Mouse (Mus musculus): ENCODE measurements around the gene Zfp341. TPM values are rescaled to one million over a fixed set of nuclear protein-coding genes. Genes with fewer than 3 reads are reported as not detected.

The Zfp341 gene
- total RNA-seq, 2 experiments from 2014 or later, result 1.5 to 2.2 TPM

- no peak for ATAC-seq (ENCODE audit: poor library complexity, severe bottlenecking)
Observed at GRCm38 (mm10) chr2:154633039-154633742, 20.1 kb downstream of the Zfp341 start.

GRCm38 (mm10) chr2:154633876-154634644 is 21.0 kb downstream of the Zfp341 start:
- no peak for ATAC-seq (ENCODE audit: poor library complexity, severe bottlenecking)

DNA sequence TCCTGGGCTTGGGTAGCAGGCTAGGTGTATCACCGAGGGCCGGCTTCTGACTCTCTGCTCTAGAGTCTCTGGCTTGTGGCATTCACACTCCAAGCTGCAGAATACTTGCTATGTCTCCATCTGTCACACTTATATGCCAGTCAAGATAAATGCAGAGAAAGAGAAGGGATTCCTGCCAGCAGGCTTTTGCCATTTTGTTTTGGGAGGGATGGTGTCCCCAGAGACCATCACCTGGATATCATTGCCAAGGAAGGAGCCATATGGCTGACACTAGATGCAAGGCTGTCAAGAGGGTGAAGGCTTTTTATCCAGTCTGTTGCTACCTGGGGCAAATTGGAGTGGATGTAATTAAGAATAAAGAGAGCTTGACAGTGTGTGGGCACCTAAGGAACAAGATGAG is 22.7 kb downstream of the Zfp341 start:
- no peak for ATAC-seq (ENCODE audit: poor library complexity, severe bottlenecking)

DNA sequence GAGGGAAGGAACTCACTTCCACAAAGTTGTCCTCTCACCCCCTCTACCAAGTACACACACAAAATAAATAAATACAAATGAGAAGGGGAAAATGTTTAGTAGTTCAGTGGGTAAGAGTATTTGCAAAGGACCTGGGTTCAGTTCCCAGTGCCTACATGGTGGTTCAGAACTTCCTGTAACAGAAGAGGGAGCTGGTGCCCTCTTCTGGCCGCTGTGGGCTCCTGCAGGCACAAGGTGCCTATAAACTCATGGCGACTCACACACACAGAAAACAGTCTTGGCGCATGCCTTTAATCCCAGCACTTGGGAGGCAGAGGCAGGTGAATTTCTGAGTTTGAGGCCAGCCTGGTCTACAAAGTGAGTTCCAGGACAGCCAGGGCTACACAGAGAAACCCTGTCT is 25.4 kb downstream of the Zfp341 start:
- ATAC-seq (ENCODE audit: poor library complexity, severe bottlenecking), result no peak

DNA sequence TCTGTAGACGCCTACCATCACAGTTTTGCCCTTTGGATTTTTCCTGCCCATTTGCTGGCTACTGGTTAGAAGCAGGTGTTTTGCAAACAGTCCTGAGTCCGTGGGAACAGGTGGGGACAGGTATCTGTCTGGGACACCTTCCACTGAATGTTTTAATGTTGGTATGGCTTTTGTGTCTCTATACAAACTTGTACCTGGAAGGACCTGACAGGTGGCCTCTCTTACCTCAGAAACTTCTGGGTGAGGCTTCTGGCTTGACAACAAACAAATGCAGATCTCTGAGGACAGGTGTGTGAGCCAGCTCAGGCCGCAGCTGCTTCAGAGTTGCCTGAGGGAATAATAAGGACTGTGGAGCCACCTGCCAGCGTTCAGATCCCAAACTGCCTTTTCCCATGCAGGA is 26.0 kb downstream of the Zfp341 start:
- ATAC-seq (ENCODE audit: poor library complexity, severe bottlenecking), result no peak

DNA sequence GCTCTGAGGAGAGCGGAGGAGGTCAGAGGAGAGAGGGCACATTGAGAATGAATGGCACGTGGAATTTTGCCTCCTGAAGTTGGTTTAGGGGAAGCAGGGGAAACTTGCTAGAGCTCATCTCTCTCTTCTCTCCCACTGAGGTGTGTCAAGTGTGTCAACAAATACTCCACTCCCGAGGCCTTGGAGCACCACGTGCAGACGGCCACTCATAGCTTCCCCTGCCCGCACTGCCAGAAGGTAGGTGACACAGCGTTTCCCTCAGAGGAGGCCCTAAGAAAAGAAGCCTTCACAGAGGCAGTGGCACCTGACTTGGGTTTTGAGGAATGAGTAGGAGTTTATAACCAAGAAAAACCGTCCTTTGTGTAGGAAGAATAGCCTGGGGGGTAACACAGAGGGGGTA is 28.1 kb downstream of the Zfp341 start:
- ATAC-seq (ENCODE audit: poor library complexity, severe bottlenecking), result no peak

GRCm38 (mm10) chr2:154642005-154642459 is 28.9 kb downstream of the Zfp341 start:
- ATAC-seq (ENCODE audit: poor library complexity, severe bottlenecking), result no peak

DNA sequence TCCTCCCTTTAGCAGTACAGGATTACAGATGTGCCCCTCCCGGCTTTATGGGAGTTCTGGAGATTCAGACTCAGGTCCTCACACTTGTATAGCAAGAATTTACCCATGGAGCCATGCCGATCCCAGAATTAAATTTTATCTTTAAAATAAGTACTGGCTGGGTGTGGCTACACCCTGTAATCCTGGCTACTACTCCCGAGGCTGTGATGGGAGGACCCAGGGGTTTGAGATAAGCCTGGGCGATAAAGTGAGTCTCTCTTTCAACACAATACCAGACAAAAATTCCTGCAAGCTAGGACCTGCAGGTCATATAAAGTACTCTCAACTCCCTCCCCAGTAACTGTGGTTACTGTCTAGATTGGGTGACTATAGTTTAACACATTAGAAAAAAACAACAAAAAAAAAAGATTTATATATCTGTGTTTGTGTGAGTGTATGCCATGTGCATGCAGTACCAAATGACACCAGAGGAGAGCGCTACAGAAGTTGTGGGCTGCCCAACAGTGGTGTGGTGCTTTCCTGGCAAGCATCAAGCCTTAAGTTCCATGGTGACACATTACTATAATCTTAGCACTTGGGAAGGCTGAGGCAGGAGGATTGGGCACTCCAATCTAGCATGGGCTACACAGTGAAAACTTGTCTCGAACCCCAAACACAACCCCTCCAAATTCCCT is 29.8 kb downstream of the Zfp341 start:
- no peak for ATAC-seq (ENCODE audit: poor library complexity, severe bottlenecking)

GRCm38 (mm10) chr2:154646634-154647033 is 33.5 kb downstream of the Zfp341 start:
- ATAC-seq (ENCODE audit: poor library complexity, severe bottlenecking), result peak; percentile 57

DNA sequence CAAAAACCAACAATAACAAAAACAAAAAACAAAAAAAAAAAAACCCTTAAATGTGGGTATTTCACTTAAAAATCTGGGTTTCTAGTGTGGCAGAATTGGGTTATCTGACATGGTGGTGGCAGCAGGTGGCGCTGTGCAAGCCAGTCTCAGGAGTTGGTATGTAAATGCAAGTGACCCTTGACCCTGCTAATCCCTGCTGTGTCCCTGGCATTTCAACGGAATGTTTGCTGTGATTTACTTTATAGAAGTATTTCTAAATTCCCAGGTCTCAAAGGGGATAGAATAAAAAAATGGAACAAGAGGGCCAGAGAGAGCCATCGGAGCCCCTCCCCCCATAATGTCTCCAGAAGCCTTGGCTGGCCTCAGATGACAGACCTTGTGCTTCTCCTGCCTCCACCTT is 35.0 kb downstream of the Zfp341 start:
- peak; percentile 78 for ATAC-seq (ENCODE audit: poor library complexity, severe bottlenecking)

- ATAC-seq (ENCODE audit: poor library complexity, severe bottlenecking), result no peak
Observed at GRCm38 (mm10) chr2:154650404-154650803, 37.3 kb downstream of the Zfp341 start.

GRCm38 (mm10) chr2:154651363-154651762 is 38.3 kb downstream of the Zfp341 start, which contains the start of gene Chmp4b:
Gene Chmp4b (plus strand): TSS chr2:154651705.
- ATAC-seq (ENCODE audit: poor library complexity, severe bottlenecking), result no peak

DNA sequence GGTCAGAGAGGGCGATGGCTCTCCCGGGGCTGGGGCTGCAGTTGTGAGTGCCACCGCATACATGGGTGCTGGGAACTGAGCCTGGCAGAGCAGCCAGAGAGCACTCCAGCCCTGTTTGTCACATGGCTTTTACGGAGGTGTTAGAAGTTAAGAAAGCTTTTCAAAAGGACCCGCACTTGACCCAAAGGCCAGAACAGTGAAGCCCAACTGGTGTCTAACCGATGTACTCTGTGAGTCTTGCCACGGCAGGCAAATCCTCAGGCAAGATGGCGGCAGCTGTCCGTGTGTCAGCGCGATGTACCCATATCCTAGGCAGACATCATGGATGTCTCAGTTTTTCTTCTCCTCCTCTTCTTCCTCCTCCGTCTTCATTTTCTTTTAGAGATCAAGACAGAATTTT is 41.9 kb downstream of the Zfp341 start:
- ATAC-seq (ENCODE audit: poor library complexity, severe bottlenecking), result no peak

DNA sequence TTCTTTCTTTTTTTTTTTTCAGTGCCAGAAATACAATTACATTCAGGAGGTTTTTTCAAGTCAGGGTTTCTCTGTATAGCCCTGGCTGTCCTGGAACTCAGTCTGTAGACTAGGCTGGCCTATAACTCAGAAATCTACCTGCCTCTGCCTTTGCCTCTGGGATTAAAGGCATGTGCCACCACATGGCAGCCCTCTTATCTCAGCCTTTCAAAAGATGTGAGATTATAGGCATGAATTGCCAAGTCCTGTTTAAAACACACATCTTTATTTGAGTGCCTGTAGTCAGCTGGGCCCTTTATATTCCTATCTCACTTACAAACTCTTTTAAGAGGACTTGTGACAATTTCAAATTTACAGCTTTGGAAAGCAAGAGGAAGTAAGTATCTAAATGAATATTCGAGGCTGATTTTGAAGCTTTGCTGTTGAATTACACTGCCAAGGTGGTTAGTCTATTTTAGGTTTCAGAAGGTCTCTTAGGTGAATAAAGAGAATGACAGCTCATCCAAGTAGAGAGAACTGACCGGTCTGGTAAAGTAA is 42.8 kb downstream of the Zfp341 start:
- no peak for ATAC-seq (ENCODE audit: poor library complexity, severe bottlenecking)

- ATAC-seq (ENCODE audit: poor library complexity, severe bottlenecking), result peak; percentile 84
Observed at GRCm38 (mm10) chr2:154656710-154657485, 43.8 kb downstream of the Zfp341 start.

DNA sequence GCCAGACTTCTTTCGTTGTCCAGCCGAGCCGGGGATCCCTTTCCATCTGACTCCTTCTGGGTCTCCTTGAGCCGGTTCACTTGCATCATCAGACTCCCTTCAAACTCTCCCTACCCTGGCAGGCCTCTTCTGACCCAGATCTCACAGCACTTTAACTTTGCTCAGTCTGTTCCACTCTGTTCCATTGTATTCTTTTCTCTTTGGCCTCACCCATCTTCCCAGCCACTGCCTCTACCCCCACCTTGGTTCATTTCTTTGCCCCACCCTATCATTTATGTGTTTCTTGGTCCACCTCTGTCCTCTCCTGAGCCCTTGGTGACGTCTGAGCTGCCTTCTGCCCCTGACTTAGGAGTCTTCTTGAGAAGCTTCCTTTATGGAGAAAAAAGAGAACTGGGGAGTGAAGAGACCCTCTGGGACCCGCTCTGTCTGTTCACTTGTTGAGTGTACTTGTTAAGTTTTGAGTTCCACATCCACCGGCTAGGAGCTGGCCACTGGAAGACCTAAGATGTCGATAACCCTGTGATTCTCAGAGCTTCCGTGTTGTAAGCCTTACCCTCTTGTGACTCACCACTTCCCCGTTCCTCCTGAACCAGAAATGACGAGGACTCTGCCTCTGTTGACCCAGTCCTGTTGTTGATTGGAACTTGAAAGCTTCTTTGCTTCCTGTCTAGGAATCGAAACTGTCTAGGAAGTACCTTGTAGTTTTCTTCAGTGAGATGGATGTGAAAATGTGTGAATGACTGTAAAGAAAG is 44.6 kb downstream of the Zfp341 start:
- ATAC-seq (ENCODE audit: poor library complexity, severe bottlenecking), result peak; percentile 79

GRCm38 (mm10) chr2:154659070-154659469 is 46.0 kb downstream of the Zfp341 start:
- no peak for ATAC-seq (ENCODE audit: poor library complexity, severe bottlenecking)

- ATAC-seq (ENCODE audit: poor library complexity, severe bottlenecking), result no peak
Observed at GRCm38 (mm10) chr2:154659531-154660074, 46.5 kb downstream of the Zfp341 start.

DNA sequence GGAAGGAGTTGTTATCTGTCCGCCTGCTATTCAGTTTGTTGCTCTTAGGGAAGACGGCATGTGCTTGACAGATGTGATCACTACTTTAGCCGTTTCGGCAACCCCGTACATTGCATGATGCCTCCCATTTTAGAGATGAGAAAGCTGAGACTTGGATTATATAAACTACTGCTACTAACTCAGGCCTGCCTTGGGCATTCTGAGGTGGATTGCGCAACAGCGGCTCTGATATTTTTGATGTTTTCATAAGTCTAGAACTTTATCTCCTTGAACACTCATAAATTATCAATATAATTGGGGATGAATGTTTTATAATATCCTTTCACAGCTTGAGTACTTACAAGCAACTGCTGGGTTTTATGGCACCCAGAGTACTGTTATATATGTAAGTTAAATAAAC is 55.6 kb downstream of the Zfp341 start:
- no peak for ATAC-seq (ENCODE audit: poor library complexity, severe bottlenecking)

DNA sequence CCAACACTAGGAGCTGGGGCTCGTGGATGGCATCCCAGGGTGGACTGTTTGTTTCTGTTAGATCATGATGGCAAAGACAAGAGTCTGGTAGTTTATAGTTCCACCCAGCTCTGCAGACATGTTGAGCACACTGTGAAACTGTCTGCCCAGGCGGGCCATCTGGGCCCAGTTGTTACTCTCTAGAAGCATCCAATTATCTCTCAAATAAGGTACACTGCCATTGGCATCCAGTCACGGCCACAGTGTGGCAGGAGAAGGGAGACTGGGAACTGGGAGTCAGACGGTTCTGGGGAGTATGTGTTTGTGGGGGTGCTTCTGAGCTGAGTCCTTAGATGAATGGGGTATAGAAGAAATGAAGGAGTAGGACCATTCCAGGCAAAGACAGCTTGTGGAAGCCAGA is 57.0 kb downstream of the Zfp341 start:
- no peak for ATAC-seq (ENCODE audit: poor library complexity, severe bottlenecking)

Measured in megakaryocyte, adult 5-6 weeks (primary cell).